Mouse (Mus musculus) cortical plate, adult 2 months (tissue): ENCODE results near the gene Dhdh.

Source experiments
- CTCF ChIP-seq: fragments of 200-500 bp; IDR thresholded peaks from 2 replicates; pipeline ENCODE4 v1.5.1; 2011; ENCODE audit warnings: mild to moderate bottlenecking, control low read depth, low read length; ENCODE audit not compliant: insufficient read depth; ENCODE audit errors: extremely low read depth
- POLR2A ChIP-seq: fragments of 200-500 bp; IDR thresholded peaks from 2 replicates; pipeline ENCODE4 v1.6.1; 2011; ENCODE audit warnings: mild to moderate bottlenecking, low read length, control low read depth; ENCODE audit not compliant: insufficient read depth; ENCODE audit errors: extremely low read depth

DNA sequence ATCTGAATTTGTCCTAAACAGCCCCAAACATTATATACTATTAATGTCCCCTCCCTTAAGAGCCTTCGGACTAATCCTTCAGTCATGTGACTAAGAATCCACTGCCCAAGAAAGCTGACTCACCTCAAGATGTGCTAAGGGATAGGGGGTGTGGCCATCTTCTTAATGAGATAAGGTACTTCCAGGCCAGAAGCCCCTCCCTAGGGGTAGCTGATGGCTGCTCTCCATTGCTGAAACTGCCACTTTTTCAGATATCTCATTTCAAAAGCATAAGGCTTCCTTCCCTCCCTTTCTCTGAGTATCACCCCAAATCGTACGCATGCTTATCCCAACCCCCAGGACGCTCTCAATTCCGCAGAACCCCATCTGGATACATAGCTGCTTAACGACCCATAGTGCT, 20.0 kb upstream of the Dhdh start:
- TF ChIP-seq POLR2A (no peak), CTCF (no peak)
